Mouse (Mus musculus) B cell, adult (primary cell): ENCODE data around the gene Nlrp14. TPM values are rescaled to one million over a fixed set of nuclear protein-coding genes. Genes with fewer than 3 reads are reported as not detected.

Experiments
- total RNA-seq: library from RNA; stranded (reverse); gene quantifications from 4 replicates; pipeline ENCODE4 v1.2.4, GENCODE M21; 2023; ENCODE audit not compliant: inconsistent age

Nlrp14 gene
- total RNA-seq: not detected in 4 replicates

GRCm38 (mm10) chr7:107166690-107167089 is at the start of gene Nlrp14:
Gene Nlrp14 (plus strand): TSS chr7:107166990.

GRCm38 (mm10) chr7:107130983-107131382 is 35.8 kb upstream of the Nlrp14 start, which contains the start of gene Olfr715:
Gene Olfr715 (minus strand): TSS chr7:107131083.

GRCm38 (mm10) chr7:107138027-107138426 is 28.8 kb upstream of the Nlrp14 start, which contains the start of gene Olfr716:
Gene Olfr716 (plus strand): TSS chr7:107138327.

GRCm38 (mm10) chr7:107209204-107209860 is 42.5 kb downstream of the Nlrp14 start, which contains the start of gene Rbmxl2:
Gene Rbmxl2 (plus strand): TSS chr7:107209445.

Other genes with a start within 250 kb of the Nlrp14 start
- 0.12 TPM in 1 of 4 replicates, not detected in the others for gene Olfr709-ps1, start 234.8 kb upstream of the Nlrp14 start, total RNA-seq
- gene Olfr710, start 218.7 kb upstream of the Nlrp14 start, total RNA-seq: not detected in 4 replicates
- not detected in 4 replicates for gene Olfr6, start 203.1 kb upstream of the Nlrp14 start, total RNA-seq
- not detected in 4 replicates for gene Olfr711, start 191.5 kb upstream of the Nlrp14 start, total RNA-seq
- gene Olfr2, start 160.9 kb upstream of the Nlrp14 start, total RNA-seq: not detected in 4 replicates
- not detected in 4 replicates for gene Olfr713, start 135.8 kb upstream of the Nlrp14 start, total RNA-seq
- gene Olfr714, start 96.0 kb upstream of the Nlrp14 start, total RNA-seq: not detected in 4 replicates
- gene Olfr17, start 73.8 kb upstream of the Nlrp14 start, total RNA-seq: not detected in 4 replicates
- gene Olfr715b, start 56.6 kb upstream of the Nlrp14 start, total RNA-seq: not detected in 4 replicates
- not detected in 4 replicates for gene Olfr715, start 35.9 kb upstream of the Nlrp14 start, total RNA-seq
- not detected in 4 replicates for gene Olfr716, start 28.7 kb upstream of the Nlrp14 start, total RNA-seq
- gene Rbmxl2, start 42.5 kb downstream of the Nlrp14 start, total RNA-seq: not detected in 4 replicates
- gene Syt9, start 203.7 kb downstream of the Nlrp14 start, total RNA-seq: not detected in 4 replicates